12 mouse cellular contexts compared by ENCODE assay signal in the genomic region with DNA sequence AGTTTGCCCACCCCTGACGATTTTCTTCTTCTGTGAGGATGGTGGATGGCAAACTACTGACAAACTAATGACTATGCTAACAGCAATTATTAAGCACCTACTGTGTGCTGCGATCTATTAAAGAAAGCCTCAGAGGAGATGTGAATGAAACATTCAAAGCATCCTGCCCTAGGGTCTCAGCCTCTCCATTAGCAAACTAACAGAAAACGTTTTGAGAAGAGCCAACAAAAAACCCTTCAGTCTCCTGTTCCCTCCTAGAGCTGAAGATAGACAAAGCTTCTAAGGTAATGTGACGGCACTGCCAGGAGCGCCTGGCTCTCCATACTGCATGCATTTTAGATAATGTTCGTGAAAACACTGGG.
"Had no signal": no experiment of that assay in that cellular context is flagged by ENCODE, and none has a peak within 500 bp of the region (broad histone marks: within the 10 kb centered on the region; RNA-seq: fewer than 3 reads in every experiment).

No protein-coding gene starts in this region.

- H3K27ac ChIP-seq: left cerebral cortex, adult 2 months; limb, embryonic 10.5 days; liver, embryonic 15.5 days; stomach, embryonic 15.5 days had no signal

- H3K9ac ChIP-seq: liver, embryonic 15.5 days; stomach, embryonic 15.5 days had no signal

- H3K4me1 ChIP-seq: liver, embryonic 15.5 days; stomach, embryonic 15.5 days had no signal

- H3K4me3 ChIP-seq: left cerebral cortex, adult 2 months; limb, embryonic 10.5 days; liver, embryonic 15.5 days; stomach, embryonic 15.5 days had no signal

- ATAC-seq: lung, postnatal 0 days had no signal

- DNase-seq: kidney, postnatal 25 days; lung, adult 2 months; lung, postnatal 36 days; right cerebral cortex, postnatal 14 days; thymus, adult 2 months; thymus, postnatal 36 days had no signal

- H3K9me3 ChIP-seq: limb, embryonic 10.5 days; liver, embryonic 15.5 days; stomach, embryonic 15.5 days had no signal

- H3K36me3 ChIP-seq: limb, embryonic 10.5 days; liver, embryonic 15.5 days; stomach, embryonic 15.5 days had no signal

- H3K4me2 ChIP-seq: liver, embryonic 11.5 days; liver, embryonic 15.5 days; stomach, embryonic 15.5 days had no signal
